Mouse (Mus musculus): ENCODE results near the gene Dnah2.

DNA sequence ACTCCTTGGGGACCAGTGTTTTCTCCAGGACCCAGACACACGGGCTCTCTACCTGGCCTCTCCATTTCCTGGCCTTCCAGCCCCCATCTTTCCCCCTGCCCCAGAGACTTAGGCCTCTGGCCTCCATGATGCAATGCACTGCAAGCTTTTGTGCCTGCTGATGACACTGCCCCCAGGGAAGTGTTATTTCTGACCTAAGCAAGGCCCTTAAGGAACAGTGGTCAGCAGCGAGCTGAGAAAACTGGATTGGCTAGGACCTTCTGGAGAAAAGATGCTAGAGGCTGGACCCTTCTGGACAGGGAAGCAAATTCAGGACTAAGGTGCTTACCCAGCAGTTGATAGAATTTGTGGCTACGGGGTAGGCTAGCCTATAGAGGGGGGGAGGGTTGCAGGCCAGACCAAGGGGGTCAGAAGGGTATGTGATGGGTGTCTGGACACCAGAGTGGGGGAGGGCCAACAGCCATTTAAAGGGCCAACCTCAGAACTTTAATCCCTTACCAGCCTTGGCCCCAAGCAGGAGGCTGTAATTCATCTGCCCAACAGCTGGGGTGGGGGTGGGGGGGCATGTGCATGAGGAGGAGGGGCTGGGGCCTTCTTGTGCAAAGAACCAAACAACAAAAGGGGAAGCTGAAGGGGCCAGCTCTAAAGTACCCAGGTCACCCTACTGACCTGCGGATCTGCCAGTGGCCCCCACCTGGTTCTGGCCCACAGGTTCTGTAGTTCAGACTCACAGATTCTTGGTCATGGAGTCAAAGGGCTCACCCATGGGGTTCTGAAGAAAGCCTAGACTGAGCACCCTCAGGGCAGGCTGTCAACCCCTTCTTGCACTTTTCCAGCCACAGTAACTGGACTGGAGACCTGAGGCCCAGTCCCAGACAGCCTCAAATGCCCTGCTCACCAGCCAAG lies 134.2 kb downstream of the Dnah2 start:
- no peak for TF ChIP-seq POLR2A (IDR thresholded peaks at IDR 0.05; ENCODE audit: low read depth, low read length)
- no peak for TF ChIP-seq CTCF (IDR thresholded peaks at IDR 0.05; ENCODE audit: extremely low read depth, insufficient read length, insufficient replicate concordance, low read depth, low read length)
